Mouse (Mus musculus): Measurements from ENCODE around the gene Hist2h3b. TPM values are rescaled to one million over a fixed set of nuclear protein-coding genes. Genes with fewer than 3 reads are reported as not detected.

The Hist2h3b gene
- total RNA-seq, 2 experiments from 2014 or later = 430 to 862 TPM

GRCm38 (mm10) chr3:96293787-96294186 is 25.3 kb downstream of the Hist2h3b start, which contains the start of gene Fcgr1:
TSS of gene Fcgr1 (minus strand) at chr3:96293969.
- ATAC-seq (replicated peaks; ENCODE audit: poor library complexity) = peak; percentile 87

GRCm38 (mm10) chr3:96298360-96298759 is 29.9 kb downstream of the Hist2h3b start:
- ATAC-seq (replicated peaks; ENCODE audit: poor library complexity) = no peak

GRCm38 (mm10) chr3:96299562-96299961 is 31.1 kb downstream of the Hist2h3b start:
- no peak for ATAC-seq (replicated peaks; ENCODE audit: poor library complexity)

GRCm38 (mm10) chr3:96300706-96301529 is 32.5 kb downstream of the Hist2h3b start:
- peak; percentile 95 for ATAC-seq (replicated peaks; ENCODE audit: poor library complexity)

GRCm38 (mm10) chr3:96302076-96302475 is 33.6 kb downstream of the Hist2h3b start:
- ATAC-seq (replicated peaks; ENCODE audit: poor library complexity) = no peak

- no peak for ATAC-seq (replicated peaks; ENCODE audit: poor library complexity)
Observed at GRCm38 (mm10) chr3:96306506-96306905, 38.1 kb downstream of the Hist2h3b start.

GRCm38 (mm10) chr3:96309441-96309840 is 41.0 kb downstream of the Hist2h3b start:
- no peak for ATAC-seq (replicated peaks; ENCODE audit: poor library complexity)

- 0 out of 2 replicates have a peak, but pooled peaks have one; percentile 39 for ATAC-seq (replicated peaks; ENCODE audit: poor library complexity)
Observed at GRCm38 (mm10) chr3:96312341-96313098, 44.1 kb downstream of the Hist2h3b start.

Other genes with a start within 250 kb of the Hist2h3b start
- 26.3 and 28.4 TPM in 2 replicates for gene Vps45, start 210.2 kb upstream of the Hist2h3b start, total RNA-seq (2015)
- gene Vps45, start 210.2 kb upstream of the Hist2h3b start, total RNA-seq (2017) = 10.9 and 12.6 TPM in 2 replicates
- 3.0 and 3.2 TPM in 2 replicates for gene Otud7b, start 164.1 kb upstream of the Hist2h3b start, total RNA-seq (2015)
- 4.9 and 12.7 TPM in 2 replicates for gene Otud7b, start 164.1 kb upstream of the Hist2h3b start, total RNA-seq (2017)
- not detected in 2 replicates for gene Mtmr11, start 106.7 kb upstream of the Hist2h3b start, total RNA-seq (2015)
- 0.08 TPM in 1 of 2 replicates, not detected in the other for gene Mtmr11, start 106.7 kb upstream of the Hist2h3b start, total RNA-seq (2017)
- gene Sf3b4, start 96.3 kb upstream of the Hist2h3b start, total RNA-seq (2015) = 88.5 and 92.4 TPM in 2 replicates
- gene Sf3b4, start 96.3 kb upstream of the Hist2h3b start, total RNA-seq (2017) = 23.0 and 24.6 TPM in 2 replicates
- 0.34 and 0.49 TPM in 2 replicates for gene Sv2a, start 87.5 kb upstream of the Hist2h3b start, total RNA-seq (2015)
- 0.21 and 0.51 TPM in 2 replicates for gene Sv2a, start 87.5 kb upstream of the Hist2h3b start, total RNA-seq (2017)
- 29.1 and 34.3 TPM in 2 replicates for gene Bola1, start 48.9 kb upstream of the Hist2h3b start, total RNA-seq (2015)
- gene Bola1, start 48.9 kb upstream of the Hist2h3b start, total RNA-seq (2017) = 42.9 and 50.4 TPM in 2 replicates
- 5.7 and 9.1 TPM in 2 replicates for gene Hist2h2ab, start 48.8 kb upstream of the Hist2h3b start, total RNA-seq (2015)
- gene Hist2h2ab, start 48.8 kb upstream of the Hist2h3b start, total RNA-seq (2017) = 113 and 300 TPM in 2 replicates
- gene Hist2h2ac, start 47.8 kb upstream of the Hist2h3b start, total RNA-seq (2015) = 42.3 and 43.4 TPM in 2 replicates
- 3,711 and 3,907 TPM in 2 replicates for gene Hist2h2ac, start 47.8 kb upstream of the Hist2h3b start, total RNA-seq (2017)
- gene Hist2h2be, start 47.5 kb upstream of the Hist2h3b start, total RNA-seq (2015) = 5.4 and 5.9 TPM in 2 replicates
- 6.6 and 8.0 TPM in 2 replicates for gene Hist2h2be, start 47.5 kb upstream of the Hist2h3b start, total RNA-seq (2017)
- gene Hist2h3c2, start 29.5 kb upstream of the Hist2h3b start, total RNA-seq (2015) = 259 and 308 TPM in 2 replicates
- gene Hist2h3c2, start 29.5 kb upstream of the Hist2h3b start, total RNA-seq (2017) = 127 and 135 TPM in 2 replicates
- 54.6 and 61.5 TPM in 2 replicates for gene Hist2h2aa2, start 28.4 kb upstream of the Hist2h3b start, total RNA-seq (2015)
- 0.67 and 1,948 TPM in 2 replicates for gene Hist2h2aa2, start 28.4 kb upstream of the Hist2h3b start, total RNA-seq (2017)
- gene Hist2h2aa1, start 23.2 kb upstream of the Hist2h3b start, total RNA-seq (2015) = not detected in 2 replicates
- gene Hist2h2aa1, start 23.2 kb upstream of the Hist2h3b start, total RNA-seq (2017) = 7,846 and 10,813 TPM in 2 replicates
- gene Hist2h3c1, start 22.0 kb upstream of the Hist2h3b start, total RNA-seq (2015) = 17.3 and 17.9 TPM in 2 replicates
- 2.8 TPM in 1 of 2 replicates, not detected in the other for gene Hist2h3c1, start 22.0 kb upstream of the Hist2h3b start, total RNA-seq (2017)
- gene Hist2h4, start 5.3 kb upstream of the Hist2h3b start, total RNA-seq (2015) = 111 and 118 TPM in 2 replicates
- gene Hist2h4, start 5.3 kb upstream of the Hist2h3b start, total RNA-seq (2017) = 114 and 115 TPM in 2 replicates
- 1,111 and 1,146 TPM in 2 replicates for gene Hist2h2bb, start 1.1 kb downstream of the Hist2h3b start, total RNA-seq (2015)
- gene Hist2h2bb, start 1.1 kb downstream of the Hist2h3b start, total RNA-seq (2017) = 9,134 and 9,995 TPM in 2 replicates
- 0.37 and 1.2 TPM in 2 replicates for gene Fcgr1, start 25.3 kb downstream of the Hist2h3b start, total RNA-seq (2015)
- 0.14 and 0.21 TPM in 2 replicates for gene Fcgr1, start 25.3 kb downstream of the Hist2h3b start, total RNA-seq (2017)
- not detected in 2 replicates for gene BC107364, start 183.7 kb downstream of the Hist2h3b start, total RNA-seq (2015)
- not detected in 2 replicates for gene BC107364, start 183.7 kb downstream of the Hist2h3b start, total RNA-seq (2017)

All from megakaryocyte progenitor cell, adult 5-6 weeks (primary cell).